Mouse (Mus musculus): ENCODE results near the gene Mtnr1b. TPM values are rescaled to one million over a fixed set of nuclear protein-coding genes. Genes with fewer than 3 reads are reported as not detected.

Gene Mtnr1b
- polyA plus RNA-seq, 2 experiments = not detected

DNA sequence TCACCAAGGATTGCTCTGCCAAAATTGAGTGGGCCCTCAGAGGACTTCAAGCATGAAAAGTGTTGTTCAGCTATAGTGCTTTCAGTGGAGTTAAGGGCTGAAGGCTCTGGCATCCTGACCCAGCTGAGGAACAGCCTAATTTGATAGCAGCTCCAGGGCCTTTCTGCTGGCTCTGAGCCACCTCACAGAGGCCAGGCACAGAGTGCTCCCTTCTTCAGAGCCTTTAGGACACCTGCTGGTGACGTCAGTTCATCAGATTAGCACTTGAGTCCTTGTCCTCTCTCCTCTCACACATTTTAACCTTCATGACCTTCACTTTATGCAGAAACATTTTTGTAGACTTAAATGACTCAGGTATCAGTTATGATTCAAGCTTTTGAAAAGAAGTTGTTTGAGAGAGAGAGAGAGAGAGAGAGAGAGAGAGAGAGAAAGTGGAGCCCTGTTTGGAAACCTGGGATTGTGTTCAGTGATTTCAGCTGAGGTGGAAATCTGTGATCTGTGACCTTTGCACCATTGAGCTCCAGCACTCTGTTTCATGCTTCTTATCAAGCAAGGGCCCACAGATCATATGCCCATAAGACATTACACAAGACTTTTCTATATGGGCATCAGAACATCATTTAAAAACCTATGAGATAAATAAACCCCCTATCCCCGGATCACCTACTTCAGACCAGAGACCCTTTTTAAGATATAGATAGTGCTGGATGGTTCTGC lies 35.2 kb upstream of the Mtnr1b start:
- no peaks in the 10 kb centered on the region for H3K4me1 ChIP-seq (replicated peaks; ENCODE audit: control insufficient read depth in 2 of 2, insufficient read depth in 2 of 2, low read length in 1 of 2)
- no peak for ATAC-seq (ENCODE audit: insufficient read depth)
- no peak overlapping the region for H3K4me2 ChIP-seq (ENCODE audit: low read depth)
- no peak for DNase-seq (ENCODE audit: low read depth in 3 of 3, low spot score in 3 of 3)
- H3K27me3 ChIP-seq (ENCODE audit: control insufficient read depth, insufficient read depth, low read length) = no peaks in the 10 kb centered on the region
- TF ChIP-seq CTCF (IDR thresholded peaks at IDR 0.05; ENCODE audit: low read depth) (no peak), EP300 (IDR thresholded peaks at IDR 0.05; ENCODE audit: low read depth) (no peak)
- no peak overlapping the region for H3K4me3 ChIP-seq (ENCODE audit: insufficient read depth in 1 of 2, low read depth in 2 of 2, low read length in 2 of 2)
- no peaks in the 10 kb centered on the region for H3K36me3 ChIP-seq (replicated peaks; ENCODE audit: control insufficient read depth, insufficient read depth, low read depth)
- H3K9me3 ChIP-seq (ENCODE audit: control insufficient read depth, low read length) = no peaks in the 10 kb centered on the region
- no peak overlapping the region for H3K9ac ChIP-seq (replicated peaks)
- no peak overlapping the region for H3K27ac ChIP-seq
- WGBS (ENCODE audit: insufficient replicate concordance) = 46% methylated on average over 2 of the region's 2 CpGs

DNA sequence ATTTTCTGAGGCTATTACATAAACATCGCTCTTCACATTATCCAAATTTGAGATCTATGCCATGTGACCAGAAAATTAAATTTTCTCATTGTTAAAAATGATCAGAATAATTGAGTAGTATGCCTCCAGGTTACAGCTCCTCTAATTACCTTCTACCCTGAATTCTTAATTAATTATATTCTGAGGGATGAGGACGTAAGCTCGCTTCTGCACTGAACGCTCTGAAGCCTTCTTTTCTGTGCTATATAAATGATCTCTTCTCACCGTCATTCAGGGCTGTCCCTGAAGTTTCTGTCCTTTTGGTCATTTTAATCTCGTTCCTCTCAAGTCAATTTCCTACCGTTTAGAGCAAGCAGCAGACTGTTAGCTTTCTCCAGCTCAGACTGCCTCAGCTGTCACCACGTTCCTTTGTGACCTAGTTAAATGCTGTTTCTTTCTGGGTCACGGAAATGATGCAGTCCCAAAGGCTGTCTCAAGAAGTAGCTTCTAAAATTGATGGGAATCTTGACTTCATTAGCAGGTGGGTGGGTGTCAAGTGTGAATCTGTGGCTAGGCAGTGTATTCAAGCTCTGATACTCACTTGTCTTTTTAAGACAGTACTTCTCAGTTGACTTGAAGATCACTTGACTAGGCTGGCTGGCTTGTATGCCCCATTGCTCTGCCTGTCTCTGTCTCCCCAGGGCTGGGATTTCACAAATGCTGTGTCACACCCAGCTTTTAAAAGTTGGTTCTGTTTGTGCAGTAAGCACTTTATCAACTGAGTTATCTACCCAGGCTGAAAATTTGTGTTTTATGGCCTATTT lies 29.8 kb upstream of the Mtnr1b start:
- Histone ChIP-seq H3K36me3 (replicated peaks; ENCODE audit: control insufficient read depth, insufficient read depth, low read depth) (no peaks in the 10 kb centered on the region), H3K27ac (no peak overlapping the region), H3K27me3 (ENCODE audit: control insufficient read depth, insufficient read depth, low read length) (no peaks in the 10 kb centered on the region), H3K9me3 (ENCODE audit: control insufficient read depth, low read length) (no peaks in the 10 kb centered on the region), H3K9ac (replicated peaks) (no peak overlapping the region), H3K4me1 (replicated peaks; ENCODE audit: control insufficient read depth in 2 of 2, insufficient read depth in 2 of 2, low read length in 1 of 2) (no peaks in the 10 kb centered on the region), H3K4me2 (ENCODE audit: low read depth) (no peak overlapping the region), H3K4me3 (ENCODE audit: insufficient read depth in 1 of 2, low read depth in 2 of 2, low read length in 2 of 2) (no peak overlapping the region)
- no peak for DNase-seq (ENCODE audit: low read depth in 3 of 3, low spot score in 3 of 3)
- ATAC-seq (ENCODE audit: insufficient read depth) = no peak
- WGBS (ENCODE audit: insufficient replicate concordance) = 55% methylated on average over 9 of the region's 9 CpGs
- TF ChIP-seq CTCF (IDR thresholded peaks at IDR 0.05; ENCODE audit: low read depth) (no peak), EP300 (IDR thresholded peaks at IDR 0.05; ENCODE audit: low read depth) (no peak)

DNA sequence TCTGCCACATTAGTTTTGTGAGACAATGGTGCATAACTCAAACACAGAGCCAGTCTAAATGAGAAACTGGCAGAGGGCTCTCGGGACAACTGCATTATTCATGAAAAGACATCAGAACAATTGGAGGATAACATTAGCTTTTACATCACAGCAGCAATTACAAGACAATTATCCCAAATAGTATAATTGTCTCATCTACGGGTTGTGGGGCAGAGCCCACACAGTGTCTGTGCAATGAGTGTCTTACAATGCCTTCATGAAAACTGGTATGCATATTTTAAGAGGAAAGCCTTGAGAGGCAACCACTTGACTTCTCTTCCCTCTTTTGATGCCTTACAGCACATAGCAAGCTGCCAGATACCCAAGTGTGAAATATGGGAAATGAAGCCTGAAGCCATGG lies 23.8 kb upstream of the Mtnr1b start:
- no peak overlapping the region for H3K9ac ChIP-seq (replicated peaks)
- H3K27ac ChIP-seq = no peak overlapping the region
- H3K4me3 ChIP-seq (ENCODE audit: insufficient read depth in 1 of 2, low read depth in 2 of 2, low read length in 2 of 2) = no peak overlapping the region
- 53% methylated on average over 2 of the region's 2 CpGs for WGBS (ENCODE audit: insufficient replicate concordance)
- no peaks in the 10 kb centered on the region for H3K27me3 ChIP-seq (ENCODE audit: control insufficient read depth, insufficient read depth, low read length)
- no peak overlapping the region for H3K4me2 ChIP-seq (ENCODE audit: low read depth)
- no peaks in the 10 kb centered on the region for H3K9me3 ChIP-seq (ENCODE audit: control insufficient read depth, low read length)
- no peak for ATAC-seq (ENCODE audit: insufficient read depth)
- no peak for TF ChIP-seq EP300 (IDR thresholded peaks at IDR 0.05; ENCODE audit: low read depth)
- no peak for TF ChIP-seq CTCF (IDR thresholded peaks at IDR 0.05; ENCODE audit: low read depth)
- DNase-seq (ENCODE audit: low read depth in 3 of 3, low spot score in 3 of 3) = no peak
- H3K36me3 ChIP-seq (replicated peaks; ENCODE audit: control insufficient read depth, insufficient read depth, low read depth) = no peaks in the 10 kb centered on the region
- no peaks in the 10 kb centered on the region for H3K4me1 ChIP-seq (replicated peaks; ENCODE audit: control insufficient read depth in 2 of 2, insufficient read depth in 2 of 2, low read length in 1 of 2)

DNA sequence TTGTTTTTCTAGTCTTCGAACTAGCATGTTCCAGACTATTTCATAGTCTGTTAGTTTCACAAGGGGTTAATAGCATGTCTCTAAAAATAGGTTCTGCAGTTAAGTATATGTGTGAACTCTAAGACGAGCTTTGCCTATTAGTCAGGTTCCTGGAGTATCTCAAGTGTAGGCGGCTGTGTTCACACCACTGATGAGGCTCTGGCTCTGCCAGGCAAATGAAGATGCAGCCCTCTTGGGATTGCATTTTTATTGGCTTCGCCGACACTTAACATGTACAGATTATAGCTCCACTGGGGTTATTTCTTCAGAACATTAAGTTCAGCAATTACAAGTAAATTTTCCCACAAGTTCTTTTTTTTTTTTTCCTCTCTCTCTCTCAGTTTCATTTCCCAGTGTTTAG lies 12.4 kb upstream of the Mtnr1b start:
- Histone ChIP-seq H3K9ac (replicated peaks) (no peak overlapping the region), H3K27ac (no peak overlapping the region), H3K9me3 (ENCODE audit: control insufficient read depth, low read length) (no peaks in the 10 kb centered on the region), H3K27me3 (ENCODE audit: control insufficient read depth, insufficient read depth, low read length) (no peaks in the 10 kb centered on the region), H3K4me2 (ENCODE audit: low read depth) (no peak overlapping the region), H3K4me3 (ENCODE audit: insufficient read depth in 1 of 2, low read depth in 2 of 2, low read length in 2 of 2) (no peak overlapping the region), H3K4me1 (replicated peaks; ENCODE audit: control insufficient read depth in 2 of 2, insufficient read depth in 2 of 2, low read length in 1 of 2) (no peaks in the 10 kb centered on the region), H3K36me3 (replicated peaks; ENCODE audit: control insufficient read depth, insufficient read depth, low read depth) (no peaks in the 10 kb centered on the region)
- no peak for DNase-seq (ENCODE audit: low read depth in 3 of 3, low spot score in 3 of 3)
- no peak for TF ChIP-seq EP300 (IDR thresholded peaks at IDR 0.05; ENCODE audit: low read depth)
- no peak for TF ChIP-seq CTCF (IDR thresholded peaks at IDR 0.05; ENCODE audit: low read depth)
- WGBS (ENCODE audit: insufficient replicate concordance) = 59% methylated on average over 5 of the region's 5 CpGs
- no peak for ATAC-seq (ENCODE audit: insufficient read depth)

DNA sequence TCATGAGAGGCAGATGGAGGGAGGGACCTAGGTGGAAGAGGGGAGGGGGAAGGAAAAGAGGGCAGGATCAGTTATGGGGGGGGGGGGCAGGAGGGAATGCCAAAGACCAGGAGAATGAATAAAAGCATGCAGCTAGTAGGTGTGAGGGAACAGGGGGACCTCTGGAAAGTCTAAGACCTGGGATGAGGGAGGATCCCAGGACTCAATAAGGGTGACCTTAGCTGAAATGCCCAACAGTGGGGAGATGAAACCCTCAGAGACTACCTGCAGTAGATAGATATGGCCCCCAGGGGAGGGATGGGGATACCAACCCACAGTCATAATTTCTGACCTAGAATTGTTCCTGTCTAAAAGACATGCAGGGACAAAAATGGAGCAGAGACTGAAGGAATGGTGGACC lies 6.4 kb upstream of the Mtnr1b start:
- no peak overlapping the region for H3K4me3 ChIP-seq (ENCODE audit: insufficient read depth in 1 of 2, low read depth in 2 of 2, low read length in 2 of 2)
- DNase-seq (ENCODE audit: low read depth in 3 of 3, low spot score in 3 of 3) (no peak), ATAC-seq (ENCODE audit: insufficient read depth) (no peak)
- H3K4me1 ChIP-seq (replicated peaks; ENCODE audit: control insufficient read depth in 2 of 2, insufficient read depth in 2 of 2, low read length in 1 of 2) = 0 out of 4 replicates have a peak, but pooled peaks cover 0 to 1% of the 10 kb centered on the region in 2 experiments
- TF ChIP-seq EP300 (IDR thresholded peaks at IDR 0.05; ENCODE audit: low read depth) (no peak), CTCF (IDR thresholded peaks at IDR 0.05; ENCODE audit: low read depth) (no peak)
- no peaks in the 10 kb centered on the region for H3K9me3 ChIP-seq (ENCODE audit: control insufficient read depth, low read length)
- no peak overlapping the region for H3K27ac ChIP-seq
- no peak overlapping the region for H3K9ac ChIP-seq (replicated peaks)
- no peak overlapping the region for H3K4me2 ChIP-seq (ENCODE audit: low read depth)
- H3K36me3 ChIP-seq (replicated peaks; ENCODE audit: control insufficient read depth, insufficient read depth, low read depth) = no peaks in the 10 kb centered on the region
- no peaks in the 10 kb centered on the region for H3K27me3 ChIP-seq (ENCODE audit: control insufficient read depth, insufficient read depth, low read length)
